Mouse (Mus musculus): ENCODE measurements around the gene Rbmxl1. TPM values are rescaled to one million over a fixed set of nuclear protein-coding genes. Genes with fewer than 3 reads are reported as not detected.

The Rbmxl1 gene
- polyA plus RNA-seq, 1 experiment from 2014 or later, result 217 TPM

DNA sequence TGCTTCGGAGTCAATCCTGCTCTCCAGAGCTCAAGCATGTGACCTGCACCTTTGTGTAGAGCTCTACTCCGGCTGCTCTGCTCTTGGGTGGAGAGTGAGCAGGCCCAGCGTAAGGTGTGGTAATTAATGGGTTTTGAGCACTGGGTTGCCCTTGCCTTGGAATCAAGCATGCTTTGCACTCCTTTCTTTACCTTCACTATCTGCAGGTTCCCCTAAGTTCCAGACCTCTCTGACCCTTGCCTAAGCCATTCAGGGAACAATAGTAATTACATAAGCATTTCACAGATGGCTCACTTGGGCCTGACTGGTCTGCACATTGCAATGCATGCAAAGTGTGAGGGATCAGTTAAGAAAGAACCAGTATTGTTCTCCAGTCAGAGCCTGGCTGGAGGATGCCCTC, 29.1 kb upstream of the Rbmxl1 start:
- Histone ChIP-seq H3K9ac (ENCODE audit: low read length) (no peak overlapping the region), H3K27me3 (ENCODE audit: control insufficient read depth, insufficient read depth, low read depth, low read length) (no peaks in the 10 kb centered on the region), H3K27ac (ENCODE audit: low read length) (no peak overlapping the region), H3K36me3 (ENCODE audit: control insufficient read depth, insufficient read depth, low read length) (peaks cover 16% of the 10 kb centered on the region), H3K4me2 (ENCODE audit: low read depth, low read length) (no peak overlapping the region), H3K9me3 (ENCODE audit: control insufficient read depth, low read length) (no peaks in the 10 kb centered on the region), H3K4me1 (replicated peaks; ENCODE audit: control insufficient read depth, insufficient read depth, low read length) (no peaks in the 10 kb centered on the region), H3K4me3 (ENCODE audit: low read length) (no peak overlapping the region)
- no peak for ATAC-seq (ENCODE audit: low read depth)
- WGBS, result 76% methylated on average over 3 of the region's 3 CpGs

DNA sequence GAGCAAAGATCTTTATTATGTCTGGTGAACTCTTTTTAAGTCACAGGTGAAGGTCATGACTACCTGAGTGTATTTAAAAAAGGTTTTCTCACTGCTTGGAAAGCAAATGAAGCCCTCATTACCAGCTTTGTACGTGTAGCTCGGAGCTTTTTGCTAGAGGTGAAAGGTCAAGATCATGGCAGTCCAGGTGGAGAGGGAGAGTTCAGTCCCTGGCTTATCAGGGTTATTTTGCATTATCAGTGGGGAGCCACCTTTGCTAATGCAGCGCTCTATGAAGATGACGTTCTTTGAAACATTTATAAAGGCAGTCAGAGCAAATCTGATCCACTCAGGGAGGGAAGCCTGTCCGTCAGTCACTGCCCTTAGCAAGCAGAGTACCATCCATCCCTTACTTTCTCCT, 28.0 kb upstream of the Rbmxl1 start:
- Histone ChIP-seq H3K27me3 (ENCODE audit: control insufficient read depth, insufficient read depth, low read depth, low read length) (no peaks in the 10 kb centered on the region), H3K9me3 (ENCODE audit: control insufficient read depth, low read length) (no peaks in the 10 kb centered on the region), H3K36me3 (ENCODE audit: control insufficient read depth, insufficient read depth, low read length) (peaks cover 12% of the 10 kb centered on the region), H3K4me2 (ENCODE audit: low read depth, low read length) (no peak overlapping the region), H3K27ac (ENCODE audit: low read length) (no peak overlapping the region), H3K9ac (ENCODE audit: low read length) (no peak overlapping the region), H3K4me3 (ENCODE audit: low read length) (no peak overlapping the region), H3K4me1 (replicated peaks; ENCODE audit: control insufficient read depth, insufficient read depth, low read length) (no peaks in the 10 kb centered on the region)
- 72% methylated on average over 5 of the region's 5 CpGs for WGBS
- ATAC-seq (ENCODE audit: low read depth), result no peak

DNA sequence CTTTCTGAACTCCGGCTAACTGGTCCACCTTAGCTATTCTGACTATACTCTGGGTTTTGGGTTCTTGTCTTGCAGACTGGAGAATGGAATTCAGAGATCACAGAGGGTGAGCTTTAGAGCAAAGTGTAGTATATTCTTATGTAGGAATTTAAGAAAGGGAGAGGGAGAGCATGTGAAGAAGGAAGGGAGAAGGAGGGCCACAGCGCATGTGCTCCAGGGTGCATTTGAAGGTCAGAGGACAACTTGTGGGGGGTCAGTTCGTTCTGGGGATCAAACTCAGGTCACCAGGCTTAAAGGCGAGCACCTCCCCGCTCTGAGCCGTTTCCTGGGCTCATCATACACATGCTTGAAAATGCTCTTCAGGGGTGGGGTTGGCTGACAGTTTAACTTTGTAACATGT, 25.3 kb upstream of the Rbmxl1 start:
- 68% methylated on average over 6 of the region's 6 CpGs for WGBS
- Histone ChIP-seq H3K27ac (ENCODE audit: low read length) (no peak overlapping the region), H3K4me1 (replicated peaks; ENCODE audit: control insufficient read depth, insufficient read depth, low read length) (no peaks in the 10 kb centered on the region), H3K4me3 (ENCODE audit: low read length) (no peak overlapping the region), H3K9ac (ENCODE audit: low read length) (no peak overlapping the region), H3K9me3 (ENCODE audit: control insufficient read depth, low read length) (no peaks in the 10 kb centered on the region), H3K27me3 (ENCODE audit: control insufficient read depth, insufficient read depth, low read depth, low read length) (no peaks in the 10 kb centered on the region), H3K4me2 (ENCODE audit: low read depth, low read length) (no peak overlapping the region), H3K36me3 (ENCODE audit: control insufficient read depth, insufficient read depth, low read length) (peaks cover 7% of the 10 kb centered on the region; the same call in 1 of the 2 replicates)
- no peak for ATAC-seq (ENCODE audit: low read depth)

DNA sequence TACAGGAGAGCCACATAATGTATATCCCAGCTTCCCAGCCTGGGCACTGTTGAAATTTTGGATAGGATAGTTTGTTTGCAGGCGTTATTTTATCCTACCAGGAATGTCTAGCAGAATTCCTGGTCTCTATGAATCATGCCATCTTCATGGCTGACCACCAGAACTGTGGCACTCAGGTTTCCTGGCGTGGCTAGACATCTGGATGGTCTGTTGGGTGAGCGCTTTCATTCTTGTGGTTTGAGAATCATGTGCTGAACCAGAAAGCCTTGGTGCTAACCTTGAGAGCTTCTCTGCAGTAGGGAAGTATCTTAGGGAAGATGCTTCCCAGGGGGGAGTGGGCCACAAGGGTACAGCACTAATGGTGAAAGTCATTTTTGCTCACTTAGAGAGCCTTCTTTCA, 6.4 kb upstream of the Rbmxl1 start:
- H3K27ac ChIP-seq (ENCODE audit: low read length), result no peak overlapping the region

DNA sequence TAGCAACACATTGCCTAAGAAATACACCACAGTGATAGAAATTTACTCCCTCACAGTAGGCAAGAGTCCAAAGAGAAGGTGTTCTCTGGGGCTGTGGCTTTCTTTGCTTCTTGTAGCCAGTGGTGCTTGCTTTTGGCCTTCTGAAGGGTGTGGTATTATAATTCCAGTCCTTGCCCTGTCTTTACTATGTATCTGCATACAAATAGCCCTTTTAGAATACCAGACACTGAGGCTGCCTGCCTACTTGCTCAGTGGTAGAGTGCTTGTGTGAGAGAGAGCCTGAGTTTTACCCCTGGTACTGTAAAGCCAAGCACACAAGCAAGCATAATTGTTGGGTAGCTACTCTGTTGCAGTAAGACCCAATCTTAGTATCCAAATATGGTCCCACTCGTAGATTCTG, 6.0 kb upstream of the Rbmxl1 start:
- peaks cover 9% of the 10 kb centered on the region for H3K36me3 ChIP-seq (ENCODE audit: control insufficient read depth, insufficient read depth, low read length)
- H3K27ac ChIP-seq (ENCODE audit: low read length), result no peak overlapping the region
- peaks cover 5% of the 10 kb centered on the region; the same call in 1 of the 2 replicates for H3K4me1 ChIP-seq (replicated peaks; ENCODE audit: control insufficient read depth, insufficient read depth, low read length)
- no peak overlapping the region for H3K9ac ChIP-seq (ENCODE audit: low read length)
- no peak overlapping the region for H3K4me3 ChIP-seq (ENCODE audit: low read length)
- no peaks in the 10 kb centered on the region for H3K9me3 ChIP-seq (ENCODE audit: control insufficient read depth, low read length)
- WGBS, result 97% methylated on average over 1 of the region's 1 CpGs
- H3K4me2 ChIP-seq (ENCODE audit: low read depth, low read length), result no peak overlapping the region
- H3K27me3 ChIP-seq (ENCODE audit: control insufficient read depth, insufficient read depth, low read depth, low read length), result no peaks in the 10 kb centered on the region
- no peak for ATAC-seq (ENCODE audit: low read depth)

More for the DNA sequence above, 6.4 kb upstream of the Rbmxl1 start:
- no peak for ATAC-seq (ENCODE audit: low read depth)
- peaks cover 5% of the 10 kb centered on the region; the same call in 1 of the 2 replicates for H3K4me1 ChIP-seq (replicated peaks; ENCODE audit: control insufficient read depth, insufficient read depth, low read length)
- H3K4me2 ChIP-seq (ENCODE audit: low read depth, low read length), result no peak overlapping the region
- WGBS, result 90% methylated on average over 3 of the region's 3 CpGs
- H3K4me3 ChIP-seq (ENCODE audit: low read length), result no peak overlapping the region
- H3K9ac ChIP-seq (ENCODE audit: low read length), result no peak overlapping the region
- peaks cover 9% of the 10 kb centered on the region for H3K36me3 ChIP-seq (ENCODE audit: control insufficient read depth, insufficient read depth, low read length)
- H3K9me3 ChIP-seq (ENCODE audit: control insufficient read depth, low read length), result no peaks in the 10 kb centered on the region
- H3K27me3 ChIP-seq (ENCODE audit: control insufficient read depth, insufficient read depth, low read depth, low read length), result no peaks in the 10 kb centered on the region

DNA sequence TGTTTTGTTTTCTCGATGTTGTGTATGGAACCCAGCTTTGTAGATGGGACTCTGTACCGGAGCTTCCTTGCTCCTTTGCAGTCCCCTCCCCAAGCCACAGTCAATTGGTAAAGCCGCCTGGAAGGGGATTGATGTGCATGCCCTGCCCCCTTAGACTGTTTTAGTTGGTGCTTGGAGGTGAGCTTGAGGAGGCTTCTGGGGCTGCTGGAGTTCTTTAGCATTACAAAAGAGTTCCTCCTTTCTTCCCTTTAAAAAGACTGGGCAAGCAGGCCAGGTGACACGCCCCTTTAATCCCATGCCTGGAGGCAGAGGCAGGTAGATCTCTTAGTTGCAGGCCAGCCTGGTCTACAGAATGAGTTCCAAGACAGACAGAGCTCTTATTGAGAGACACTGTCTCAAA, 4.4 kb upstream of the Rbmxl1 start:
- no peaks in the 10 kb centered on the region for H3K27me3 ChIP-seq (ENCODE audit: control insufficient read depth, insufficient read depth, low read depth, low read length)
- peaks cover 6% of the 10 kb centered on the region for H3K36me3 ChIP-seq (ENCODE audit: control insufficient read depth, insufficient read depth, low read length)
- H3K4me1 ChIP-seq (replicated peaks; ENCODE audit: control insufficient read depth, insufficient read depth, low read length), result peaks cover 5% of the 10 kb centered on the region; the same call in 1 of the 2 replicates
- no peak overlapping the region for H3K4me2 ChIP-seq (ENCODE audit: low read depth, low read length)
- no peak overlapping the region for H3K9ac ChIP-seq (ENCODE audit: low read length)
- H3K9me3 ChIP-seq (ENCODE audit: control insufficient read depth, low read length), result no peaks in the 10 kb centered on the region
- no peak overlapping the region for H3K27ac ChIP-seq (ENCODE audit: low read length)
- no peak for ATAC-seq (ENCODE audit: low read depth)
- H3K4me3 ChIP-seq (ENCODE audit: low read length), result no peak overlapping the region
- 87% methylated on average over 4 of the region's 4 CpGs for WGBS

DNA sequence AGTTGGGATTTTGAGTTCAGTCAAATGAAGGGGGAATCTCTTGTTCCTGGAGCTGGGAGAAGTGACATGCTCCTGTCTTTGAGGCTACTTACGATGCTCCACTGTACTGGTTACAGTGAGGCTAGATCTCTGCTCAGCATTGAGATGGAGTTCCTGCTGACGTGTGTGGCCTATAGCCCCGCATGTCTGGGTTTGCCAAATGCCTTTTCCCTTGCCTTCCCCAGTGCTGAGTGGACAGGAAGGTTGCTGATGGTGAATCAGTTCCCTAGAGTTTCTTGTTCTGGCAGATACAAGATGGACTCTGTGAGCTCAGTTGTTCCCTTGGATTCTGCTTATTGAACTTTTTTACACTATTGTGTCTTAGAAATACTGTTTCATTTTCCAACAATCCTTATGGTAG, 2.2 kb upstream of the Rbmxl1 start:
- Histone ChIP-seq H3K4me3 (ENCODE audit: low read length) (no peak overlapping the region), H3K27me3 (ENCODE audit: control insufficient read depth, insufficient read depth, low read depth, low read length) (no peaks in the 10 kb centered on the region), H3K9ac (ENCODE audit: low read length) (no peak overlapping the region), H3K9me3 (ENCODE audit: control insufficient read depth, low read length) (no peaks in the 10 kb centered on the region), H3K4me1 (replicated peaks; ENCODE audit: control insufficient read depth, insufficient read depth, low read length) (peaks cover 9% of the 10 kb centered on the region; the same call in 1 of the 2 replicates), H3K27ac (ENCODE audit: low read length) (no peak overlapping the region), H3K36me3 (ENCODE audit: control insufficient read depth, insufficient read depth, low read length) (peaks cover 6% of the 10 kb centered on the region; the same call in 1 of the 2 replicates), H3K4me2 (ENCODE audit: low read depth, low read length) (no peak overlapping the region)
- ATAC-seq (ENCODE audit: low read depth), result no peak
- WGBS, result 50% methylated on average over 3 of the region's 3 CpGs

DNA sequence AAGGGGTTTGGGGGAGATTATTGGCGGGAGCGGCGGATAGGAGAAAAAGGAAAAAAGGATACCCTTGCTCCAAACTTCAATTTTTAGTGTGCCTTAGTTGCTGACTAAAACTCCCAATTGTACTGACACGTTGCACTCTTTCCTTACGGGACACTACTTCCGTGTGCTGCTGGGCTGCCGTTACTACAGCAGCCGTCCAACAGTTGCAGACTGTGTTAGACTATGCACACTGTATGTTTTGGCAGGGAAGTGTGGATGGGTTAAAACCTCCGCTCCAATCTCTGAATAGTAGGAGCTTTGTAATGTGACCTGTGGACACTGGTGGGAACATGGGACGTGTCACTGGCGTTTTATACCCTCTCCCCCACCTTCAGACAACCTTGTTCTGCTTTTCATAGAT, 1.4 kb upstream of the Rbmxl1 start:
- ATAC-seq (ENCODE audit: low read depth), result peak; percentile 38
- H3K27ac ChIP-seq (ENCODE audit: low read length), result peak overlapping the region; percentile 96
- peak overlapping the region; percentile 97 for H3K4me3 ChIP-seq (ENCODE audit: low read length)
- H3K27me3 ChIP-seq (ENCODE audit: control insufficient read depth, insufficient read depth, low read depth, low read length), result no peaks in the 10 kb centered on the region
- peak overlapping the region; percentile 100 for H3K9ac ChIP-seq (ENCODE audit: low read length)
- H3K4me2 ChIP-seq (ENCODE audit: low read depth, low read length), result peak overlapping the region; percentile 80
- 1% methylated on average over 11 of the region's 11 CpGs for WGBS
- no peaks in the 10 kb centered on the region for H3K9me3 ChIP-seq (ENCODE audit: control insufficient read depth, low read length)
- H3K4me1 ChIP-seq (replicated peaks; ENCODE audit: control insufficient read depth, insufficient read depth, low read length), result peaks cover 9% of the 10 kb centered on the region; the same call in 1 of the 2 replicates
- H3K36me3 ChIP-seq (ENCODE audit: control insufficient read depth, insufficient read depth, low read length), result peaks cover 5% of the 10 kb centered on the region; the same call in 1 of the 2 replicates

DNA sequence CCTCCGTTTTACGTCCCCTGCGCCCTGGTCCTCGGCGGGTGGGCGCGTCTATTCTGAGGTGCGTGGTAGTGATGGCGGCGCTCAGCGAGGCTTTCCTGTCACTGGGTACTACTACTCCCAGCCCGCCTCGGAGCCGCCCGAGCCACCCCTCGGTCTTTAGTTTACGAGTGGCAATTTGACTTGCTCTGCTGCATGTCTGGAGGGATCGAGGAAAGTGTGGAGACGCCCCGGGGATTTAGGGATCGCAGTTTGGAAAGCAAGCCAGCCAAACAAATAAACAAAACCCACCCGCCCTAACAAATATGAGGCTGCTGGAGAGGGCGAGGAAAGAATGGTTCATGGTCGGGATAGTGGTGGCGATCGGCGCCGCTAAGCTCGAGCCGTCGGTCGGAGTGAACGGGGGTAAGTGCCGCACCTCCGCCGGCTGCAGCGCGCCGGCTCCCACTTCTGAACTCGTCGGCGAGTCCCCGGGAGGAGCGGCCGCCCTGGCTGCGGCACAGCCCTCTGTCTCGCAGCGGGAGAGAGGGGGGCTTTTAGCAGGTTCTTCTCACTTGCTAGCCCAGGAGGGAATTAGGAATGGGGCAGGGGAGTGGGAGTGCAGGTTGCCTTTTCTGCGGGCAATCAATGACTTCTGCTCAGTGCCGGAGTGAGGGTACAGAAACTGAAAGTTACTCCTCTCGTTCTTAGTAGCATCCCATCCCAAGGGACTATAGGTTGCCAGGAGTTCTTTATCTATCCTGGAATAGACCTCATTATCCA, 754 bp upstream of the Rbmxl1 start, which contains the start of gene Slc10a7:
Slc10a7 (plus strand) TSS at position 74 of the 759 bp plus-strand sequence.
- H3K9ac ChIP-seq (ENCODE audit: low read length), result peak within 1 kb of the TSS; percentile 100
- peak within 1 kb of the TSS; percentile 80 for H3K4me2 ChIP-seq (ENCODE audit: low read depth, low read length)
- peak within 1 kb of the TSS; percentile 96 for H3K27ac ChIP-seq (ENCODE audit: low read length)
- H3K4me3 ChIP-seq (ENCODE audit: low read length), result peak within 1 kb of the TSS; percentile 97
- H3K4me1 ChIP-seq (replicated peaks; ENCODE audit: control insufficient read depth, insufficient read depth, low read length), result peaks cover 9% of the 10 kb centered on the region; the same call in 1 of the 2 replicates
- no peaks in the 10 kb centered on the region for H3K27me3 ChIP-seq (ENCODE audit: control insufficient read depth, insufficient read depth, low read depth, low read length)
- WGBS, result under 1% methylated on average over 51 of the region's 51 CpGs
- ATAC-seq (ENCODE audit: low read depth), result peak; percentile 96
- peaks cover 11% of the 10 kb centered on the region for H3K36me3 ChIP-seq (ENCODE audit: control insufficient read depth, insufficient read depth, low read length)
- H3K9me3 ChIP-seq (ENCODE audit: control insufficient read depth, low read length), result no peaks in the 10 kb centered on the region
